9 mouse cellular contexts compared by ENCODE assay signal in the genomic region with DNA sequence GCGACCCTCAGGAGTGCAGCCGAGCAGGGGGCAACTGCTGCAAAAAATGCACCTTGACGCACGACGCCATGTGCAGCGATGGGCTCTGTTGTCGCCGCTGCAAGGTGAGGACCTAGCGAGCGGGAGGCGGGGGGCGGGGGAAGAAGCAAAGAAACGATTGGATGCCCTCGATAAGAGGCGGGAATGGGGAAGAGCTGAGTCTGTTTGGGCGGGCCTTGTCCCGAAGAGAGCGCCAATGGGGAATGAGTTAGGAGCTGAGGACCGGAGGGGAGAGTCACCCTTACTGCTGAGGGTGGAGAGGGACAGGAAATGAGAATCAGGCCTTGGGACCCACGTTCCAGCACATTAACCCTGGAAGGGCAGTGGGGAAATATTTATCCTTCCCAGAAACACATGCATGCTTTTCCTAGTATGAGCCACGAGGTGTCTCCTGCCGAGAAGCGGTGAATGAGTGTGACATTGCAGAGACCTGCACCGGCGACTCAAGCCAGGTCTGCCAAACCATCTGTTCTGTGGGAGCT. TPM values are rescaled to one million over a fixed set of nuclear protein-coding genes. Genes with fewer than 3 reads are reported as not detected.
DNase-seq lines count a peak whose midpoint lies in the region; ATAC-seq and TF ChIP-seq lines count a peak whose summit lies in the region.
"Had no signal": no experiment of that assay in that cellular context is flagged by ENCODE, and none has a peak within 500 bp of the region (broad histone marks: within the 10 kb centered on the region; RNA-seq: fewer than 3 reads in every experiment).

No protein-coding gene starts in this region.

- H3K27me3 ChIP-seq in intestine, embryonic 15.5 days (replicated peaks): peaks cover 6% of the 10 kb centered on the region; the same call in 1 of the 2 replicates
- H3K27me3 ChIP-seq in limb, embryonic 11.5 days (ENCODE audit: control insufficient read depth, insufficient read depth, low read length): no peaks in the 10 kb centered on the region
- peaks cover 34% of the 10 kb centered on the region for H3K27me3 ChIP-seq in midbrain, embryonic 12.5 days
- H3K27me3 ChIP-seq in stomach, postnatal 0 days (ENCODE audit: control insufficient read depth, insufficient read depth, low read length): no peaks in the 10 kb centered on the region

- H3K4me1 ChIP-seq in intestine, embryonic 15.5 days (replicated peaks): peaks cover 28% of the 10 kb centered on the region
- H3K4me1 ChIP-seq in limb, embryonic 11.5 days (ENCODE audit: control insufficient read depth, insufficient read depth, low read length): peaks cover 49% of the 10 kb centered on the region
- peaks cover 59% of the 10 kb centered on the region for H3K4me1 ChIP-seq in midbrain, embryonic 12.5 days
- no peaks in the 10 kb centered on the region for H3K4me1 ChIP-seq in stomach, postnatal 0 days (replicated peaks; ENCODE audit: control insufficient read depth, insufficient read depth)

- peak; percentile 90 for ATAC-seq in intestine, embryonic 15.5 days
- peak; percentile 77 for ATAC-seq in limb, embryonic 11.5 days (ENCODE audit: insufficient number of reproducible peaks, low FRiP score, low TSS enrichment, low read depth)
- ATAC-seq in midbrain, embryonic 12.5 days (ENCODE audit: low FRiP score, low read depth): peak; percentile 75
- peak; percentile 83 for ATAC-seq in stomach, postnatal 0 days (ENCODE audit: low FRiP score, low TSS enrichment)

- peak overlapping the region; percentile 49 for H3K4me3 ChIP-seq in intestine, embryonic 15.5 days (replicated peaks)
- H3K4me3 ChIP-seq in limb, embryonic 11.5 days (ENCODE audit: low read depth, low read length): peak overlapping the region; percentile 61
- H3K4me3 ChIP-seq in midbrain, embryonic 12.5 days: peak overlapping the region; percentile 60
- H3K4me3 ChIP-seq in stomach, postnatal 0 days (ENCODE audit: low read depth, low read length): peak overlapping the region; percentile 60

- H3K4me2 ChIP-seq in intestine, embryonic 15.5 days (replicated peaks): peak overlapping the region; percentile 89
- peak overlapping the region; percentile 81 for H3K4me2 ChIP-seq in limb, embryonic 11.5 days (ENCODE audit: low read depth, severe bottlenecking)
- peak overlapping the region; percentile 93 for H3K4me2 ChIP-seq in midbrain, embryonic 12.5 days (replicated peaks)
- H3K4me2 ChIP-seq in stomach, postnatal 0 days (replicated peaks; ENCODE audit: low read depth): peak overlapping the region; percentile 97

- peak; percentile 76 for TF ChIP-seq CTCF in stomach, postnatal 0 days (IDR thresholded peaks at IDR 0.05; ENCODE audit: low read depth)

- WGBS in intestine, embryonic 15.5 days: 1% methylated on average over 25 of the region's 25 CpGs
- WGBS in limb, embryonic 11.5 days: 1% methylated on average over 25 of the region's 25 CpGs
- 3% methylated on average over 25 of the region's 25 CpGs for WGBS in midbrain, embryonic 12.5 days
- under 1% methylated on average over 24 of the region's 25 CpGs for WGBS in stomach, postnatal 0 days

- no peaks in the 10 kb centered on the region for H3K9me3 ChIP-seq in intestine, embryonic 15.5 days
- H3K9me3 ChIP-seq in limb, embryonic 11.5 days (ENCODE audit: control insufficient read depth, low read length): no peaks in the 10 kb centered on the region
- H3K9me3 ChIP-seq in midbrain, embryonic 12.5 days: no peaks in the 10 kb centered on the region
- no peaks in the 10 kb centered on the region for H3K9me3 ChIP-seq in stomach, postnatal 0 days (ENCODE audit: control insufficient read depth, low read length)

- no peak for TF ChIP-seq EP300 in stomach, postnatal 0 days (optimal IDR thresholded peaks at IDR 0.05)

- DNase-seq in layer of hippocampus, adult 8-10 months (ENCODE audit: low spot score in 2 of 2): peak; percentile 58 to 61
- no peak for DNase-seq in layer of hippocampus, adult 9-10 months (ENCODE audit: low spot score)
- DNase-seq in embryo, embryonic 11 days: peak; percentile 95
- DNase-seq in gastrocnemius, postnatal 4 days (ENCODE audit: low spot score in 2 of 2): peak; percentile 66 to 82
- peak; percentile 94 for DNase-seq in limb, embryonic 11.5 days (ENCODE audit: low spot score)
- peak; percentile 89 for DNase-seq in stomach, postnatal 0 days (ENCODE audit: low spot score)

- H3K27ac ChIP-seq in intestine, embryonic 15.5 days: peak overlapping the region; percentile 65
- H3K27ac ChIP-seq in limb, embryonic 11.5 days (replicated peaks; ENCODE audit: low read depth, low read length): peak overlapping the region; percentile 88
- H3K27ac ChIP-seq in midbrain, embryonic 12.5 days (replicated peaks): peak overlapping the region; percentile 90
- H3K27ac ChIP-seq in stomach, postnatal 0 days (replicated peaks): peak overlapping the region; percentile 71

- peak overlapping the region; percentile 61 for H3K9ac ChIP-seq in intestine, embryonic 15.5 days
- H3K9ac ChIP-seq in limb, embryonic 11.5 days (ENCODE audit: low read length): peak overlapping the region; percentile 80
- H3K9ac ChIP-seq in midbrain, embryonic 12.5 days (replicated peaks): peak overlapping the region; percentile 78
- H3K9ac ChIP-seq in stomach, postnatal 0 days (ENCODE audit: low read length): peak overlapping the region; percentile 63

- H3K36me3 ChIP-seq in intestine, embryonic 15.5 days: no peaks in the 10 kb centered on the region
- peaks cover 4% of the 10 kb centered on the region; the same call in 1 of the 2 replicates for H3K36me3 ChIP-seq in limb, embryonic 11.5 days (ENCODE audit: control insufficient read depth, insufficient read depth, low read length)
- peaks cover 9% of the 10 kb centered on the region; the same call in 1 of the 2 replicates for H3K36me3 ChIP-seq in midbrain, embryonic 12.5 days
- no peaks in the 10 kb centered on the region for H3K36me3 ChIP-seq in stomach, postnatal 0 days (ENCODE audit: control insufficient read depth, insufficient read depth, low read length)

RNA-seq across cellular contexts. Expression of gene Adam11, which starts 13.4 kb away (rescaled TPM):
- 100 to 1,000 TPM; 168 to 220 (median 192) TPM for total RNA-seq in layer of hippocampus, adult 8-10 months (2022)
- total RNA-seq in gastrocnemius, postnatal 4 days (2021): 1 to 10 TPM; 2.5 to 2.6 TPM
- polyA plus RNA-seq in intestine, embryonic 15.5 days (2015; fragmentation: Nextera tagmentation; extraction: Ambion mirVana): 3.9 and 4.6 TPM in 2 replicates
- polyA plus RNA-seq in limb, embryonic 11.5 days (2014; fragmentation: Nextera tagmentation; extraction: Ambion mirVana): 14.2 and 15.4 TPM in 2 replicates
- 24.1 and 28.8 TPM in 2 replicates for polyA plus RNA-seq in midbrain, embryonic 12.5 days (2016; fragmentation: Nextera tagmentation; extraction: Ambion mirVana)
- polyA plus RNA-seq in stomach, postnatal 0 days (2015; fragmentation: Nextera tagmentation; extraction: Ambion mirVana): 1.8 and 2.0 TPM in 2 replicates
- total RNA-seq: CH12.LX had no signal

RNA-seq across cellular contexts. Expression of gene Gjc1, which starts 44.8 kb away (rescaled TPM):
- 1 to 10 TPM; 4.0 to 4.7 (median 4.1) TPM for total RNA-seq in layer of hippocampus, adult 8-10 months (2022)
- total RNA-seq in gastrocnemius, postnatal 4 days (2021): 10 to 100 TPM; 39.4 to 41.0 TPM
- polyA plus RNA-seq in intestine, embryonic 15.5 days (2015; fragmentation: Nextera tagmentation; extraction: Ambion mirVana): 33.8 and 38.6 TPM in 2 replicates
- 105 and 106 TPM in 2 replicates for polyA plus RNA-seq in limb, embryonic 11.5 days (2014; fragmentation: Nextera tagmentation; extraction: Ambion mirVana)
- polyA plus RNA-seq in midbrain, embryonic 12.5 days (2016; fragmentation: Nextera tagmentation; extraction: Ambion mirVana): 79.0 and 87.1 TPM in 2 replicates
- 18.1 and 21.1 TPM in 2 replicates for polyA plus RNA-seq in stomach, postnatal 0 days (2015; fragmentation: Nextera tagmentation; extraction: Ambion mirVana)
- total RNA-seq: CH12.LX had no signal
